Mouse (Mus musculus): ENCODE measurements around the gene Fam213a. TPM values are rescaled to one million over a fixed set of nuclear protein-coding genes. Genes with fewer than 3 reads are reported as not detected.

Fam213a gene
- polyA plus RNA-seq, 1 experiment from 2014 or later, result 40.6 TPM

- Histone ChIP-seq H3K9me3 (ENCODE audit: low read length) (no peaks in the 10 kb centered on the region), H3K4me2 (replicated peaks; ENCODE audit: low read depth, low read length) (peak overlapping the region; percentile 6; the same call in 1 of the 2 replicates), H3K4me3 (ENCODE audit: low read depth, low read length) (no peak overlapping the region), H3K27ac (ENCODE audit: low read length) (no peak overlapping the region), H3K9ac (replicated peaks; ENCODE audit: low read depth) (no peak overlapping the region), H3K36me3 (ENCODE audit: insufficient read depth, low read length) (no peaks in the 10 kb centered on the region), H3K4me1 (ENCODE audit: insufficient read depth, low read depth, low read length) (no peaks in the 10 kb centered on the region), H3K27me3 (replicated peaks; ENCODE audit: insufficient read depth, low read length) (no peaks in the 10 kb centered on the region)
- ATAC-seq, result peak; percentile 33
- TF ChIP-seq EP300 (IDR thresholded peaks at IDR 0.05), result no peak
- TF ChIP-seq CTCF (IDR thresholded peaks at IDR 0.05), result peak; percentile 90
- WGBS, result 46% methylated on average over 13 of the region's 13 CpGs
- DNase-seq (ENCODE audit: low spot score), result peak; percentile 87
These were observed 19.8 kb upstream of the Fam213a start for GRCm38 (mm10) chr14:41033135-41034110.

- ATAC-seq, result no peak
- WGBS, result 92% methylated on average over 6 of the region's 6 CpGs
- no peaks in the 10 kb centered on the region for H3K9me3 ChIP-seq (ENCODE audit: low read length)
- no peak overlapping the region for H3K4me3 ChIP-seq (ENCODE audit: low read depth, low read length)
- H3K9ac ChIP-seq (replicated peaks; ENCODE audit: low read depth), result no peak overlapping the region
- H3K27ac ChIP-seq (ENCODE audit: low read length), result no peak overlapping the region
- DNase-seq (ENCODE audit: low spot score), result no peak
- TF ChIP-seq CTCF (IDR thresholded peaks at IDR 0.05), result no peak
- no peak for TF ChIP-seq EP300 (IDR thresholded peaks at IDR 0.05)
- no peaks in the 10 kb centered on the region for H3K4me1 ChIP-seq (ENCODE audit: insufficient read depth, low read depth, low read length)
- no peaks in the 10 kb centered on the region for H3K36me3 ChIP-seq (ENCODE audit: insufficient read depth, low read length)
- H3K4me2 ChIP-seq (replicated peaks; ENCODE audit: low read depth, low read length), result no peak overlapping the region
- H3K27me3 ChIP-seq (replicated peaks; ENCODE audit: insufficient read depth, low read length), result no peaks in the 10 kb centered on the region
These were observed 17.5 kb upstream of the Fam213a start for GRCm38 (mm10) chr14:41030989-41031513.

GRCm38 (mm10) chr14:41029303-41029702 lies 15.7 kb upstream of the Fam213a start:
- Histone ChIP-seq H3K27me3 (replicated peaks; ENCODE audit: insufficient read depth, low read length) (no peaks in the 10 kb centered on the region), H3K4me2 (replicated peaks; ENCODE audit: low read depth, low read length) (no peak overlapping the region), H3K9me3 (ENCODE audit: low read length) (no peaks in the 10 kb centered on the region), H3K36me3 (ENCODE audit: insufficient read depth, low read length) (no peaks in the 10 kb centered on the region), H3K9ac (replicated peaks; ENCODE audit: low read depth) (no peak overlapping the region), H3K4me1 (ENCODE audit: insufficient read depth, low read depth, low read length) (no peaks in the 10 kb centered on the region), H3K27ac (ENCODE audit: low read length) (no peak overlapping the region), H3K4me3 (ENCODE audit: low read depth, low read length) (no peak overlapping the region)
- DNase-seq (ENCODE audit: low spot score) (no peak), ATAC-seq (no peak)
- WGBS, result 72% methylated on average over 4 of the region's 4 CpGs
- TF ChIP-seq CTCF (IDR thresholded peaks at IDR 0.05) (no peak), EP300 (IDR thresholded peaks at IDR 0.05) (no peak)

GRCm38 (mm10) chr14:41025594-41026284 lies 12.2 kb upstream of the Fam213a start:
- no peak overlapping the region for H3K9ac ChIP-seq (replicated peaks; ENCODE audit: low read depth)
- H3K9me3 ChIP-seq (ENCODE audit: low read length), result no peaks in the 10 kb centered on the region
- ATAC-seq (no peak), DNase-seq (ENCODE audit: low spot score) (no peak)
- no peaks in the 10 kb centered on the region for H3K36me3 ChIP-seq (ENCODE audit: insufficient read depth, low read length)
- no peak overlapping the region for H3K27ac ChIP-seq (ENCODE audit: low read length)
- no peak for TF ChIP-seq CTCF (IDR thresholded peaks at IDR 0.05)
- H3K27me3 ChIP-seq (replicated peaks; ENCODE audit: insufficient read depth, low read length), result no peaks in the 10 kb centered on the region
- H3K4me2 ChIP-seq (replicated peaks; ENCODE audit: low read depth, low read length), result no peak overlapping the region
- 49% methylated on average over 7 of the region's 7 CpGs for WGBS
- no peaks in the 10 kb centered on the region for H3K4me1 ChIP-seq (ENCODE audit: insufficient read depth, low read depth, low read length)
- no peak overlapping the region for H3K4me3 ChIP-seq (ENCODE audit: low read depth, low read length)

GRCm38 (mm10) chr14:41025087-41025486 lies 11.5 kb upstream of the Fam213a start:
- ATAC-seq, result no peak
- H3K4me1 ChIP-seq (ENCODE audit: insufficient read depth, low read depth, low read length), result no peaks in the 10 kb centered on the region
- no peak overlapping the region for H3K4me2 ChIP-seq (replicated peaks; ENCODE audit: low read depth, low read length)
- no peaks in the 10 kb centered on the region for H3K27me3 ChIP-seq (replicated peaks; ENCODE audit: insufficient read depth, low read length)
- no peak overlapping the region for H3K27ac ChIP-seq (ENCODE audit: low read length)
- 74% methylated on average over 2 of the region's 2 CpGs for WGBS
- TF ChIP-seq CTCF (IDR thresholded peaks at IDR 0.05), result no peak
- no peak for TF ChIP-seq EP300 (IDR thresholded peaks at IDR 0.05)
- no peaks in the 10 kb centered on the region for H3K36me3 ChIP-seq (ENCODE audit: insufficient read depth, low read length)
- no peak for DNase-seq (ENCODE audit: low spot score)
- H3K4me3 ChIP-seq (ENCODE audit: low read depth, low read length), result no peak overlapping the region
- no peaks in the 10 kb centered on the region for H3K9me3 ChIP-seq (ENCODE audit: low read length)
- H3K9ac ChIP-seq (replicated peaks; ENCODE audit: low read depth), result no peak overlapping the region

- 92% methylated on average over 3 of the region's 3 CpGs for WGBS
- H3K4me1 ChIP-seq (ENCODE audit: insufficient read depth, low read depth, low read length), result no peaks in the 10 kb centered on the region
- H3K4me2 ChIP-seq (replicated peaks; ENCODE audit: low read depth, low read length), result no peak overlapping the region
- no peak overlapping the region for H3K4me3 ChIP-seq (ENCODE audit: low read depth, low read length)
- H3K27me3 ChIP-seq (replicated peaks; ENCODE audit: insufficient read depth, low read length), result no peaks in the 10 kb centered on the region
- no peak for ATAC-seq
- TF ChIP-seq CTCF (IDR thresholded peaks at IDR 0.05), result no peak
- no peak for TF ChIP-seq EP300 (IDR thresholded peaks at IDR 0.05)
- H3K27ac ChIP-seq (ENCODE audit: low read length), result no peak overlapping the region
- DNase-seq (ENCODE audit: low spot score), result no peak
- H3K9ac ChIP-seq (replicated peaks; ENCODE audit: low read depth), result no peak overlapping the region
- H3K36me3 ChIP-seq (ENCODE audit: insufficient read depth, low read length), result no peaks in the 10 kb centered on the region
- H3K9me3 ChIP-seq (ENCODE audit: low read length), result no peaks in the 10 kb centered on the region
These were observed 7.7 kb upstream of the Fam213a start for GRCm38 (mm10) chr14:41021246-41021645.

All from lung, postnatal 0 days (tissue).